In genomic region chr3:39465811-39466210, GRCm38 (mm10) we compare ENCODE assay signal across 24 mouse cellular contexts.
DNase-seq lines count a peak whose midpoint lies in the region; ATAC-seq and TF ChIP-seq lines count a peak whose summit lies in the region.
"Had no signal": no experiment of that assay in that cellular context is flagged by ENCODE, and none has a peak within 500 bp of the region (broad histone marks: within the 10 kb centered on the region; RNA-seq: fewer than 3 reads in every experiment).

No protein-coding gene starts in this region.

- POLR2A ChIA-PET in Patski (lab: Charles Lee) = interaction anchor here (0.7 kb wide), 1 partner anchor 10 kb away, joined by 3 read pairs; no protein-coding TSS in a partner anchor

- no peak for TF ChIP-seq CTCF in Patski (IDR thresholded peaks at IDR 0.05)

- no peaks in the 10 kb centered on the region for H3K27me3 ChIP-seq in Patski
- no peaks in the 10 kb centered on the region for H3K27me3 ChIP-seq in embryonic facial prominence, embryonic 14.5 days (replicated peaks; ENCODE audit: control insufficient read depth, insufficient read depth, low read length)
- no peaks in the 10 kb centered on the region for H3K27me3 ChIP-seq in neural tube, embryonic 15.5 days (replicated peaks)
- H3K27me3 ChIP-seq: CH12.LX; embryonic facial prominence, embryonic 13.5 days; forebrain, embryonic 12.5 days had no signal

- H3K9me3 ChIP-seq in embryonic facial prominence, embryonic 14.5 days (ENCODE audit: control insufficient read depth, low read length) = no peaks in the 10 kb centered on the region
- H3K9me3 ChIP-seq in neural tube, embryonic 15.5 days (replicated peaks) = no peaks in the 10 kb centered on the region
- H3K9me3 ChIP-seq: embryonic facial prominence, embryonic 13.5 days; forebrain, embryonic 10.5 days; forebrain, embryonic 12.5 days had no signal

- H3K36me3 ChIP-seq in embryonic facial prominence, embryonic 14.5 days (ENCODE audit: control insufficient read depth, insufficient read depth, low read length) = no peaks in the 10 kb centered on the region
- H3K36me3 ChIP-seq in neural tube, embryonic 15.5 days = no peaks in the 10 kb centered on the region
- H3K36me3 ChIP-seq: embryonic facial prominence, embryonic 13.5 days; forebrain, embryonic 10.5 days; forebrain, embryonic 12.5 days; G1E had no signal

- H3K4me1 ChIP-seq in embryonic facial prominence, embryonic 14.5 days (ENCODE audit: control insufficient read depth, insufficient read depth, low read length) = no peaks in the 10 kb centered on the region
- H3K4me1 ChIP-seq in neural tube, embryonic 15.5 days = 0 out of 2 replicates have a peak, but pooled peaks cover under 1% of the 10 kb centered on the region
- H3K4me1 ChIP-seq: forebrain, embryonic 10.5 days; forebrain, embryonic 12.5 days had no signal

- DNase-seq in 3T3-L1 (ENCODE audit: low read depth, low spot score) (peak; percentile 20), Patski (ENCODE audit: low read depth, low spot score) (peak; percentile 94)
- peak; percentile 24 for DNase-seq in embryonic facial prominence, embryonic 14.5 days (ENCODE audit: low spot score)
- DNase-seq in adrenal gland, postnatal 10 days = no peak
- DNase-seq in heart, adult 9 months (ENCODE audit: low spot score in 2 of 2) = no peak
- DNase-seq: adrenal gland, adult 2 months; adrenal gland, postnatal 14 days; adrenal gland, postnatal 36 days; B cell, adult 2 months; cerebellum, adult 11-12 months; cerebellum, adult 2 months; cerebellum, adult 9-10 months; cerebellum, postnatal 10 days; cerebellum, postnatal 25 days had no signal

- H3K4me2 ChIP-seq in embryonic facial prominence, embryonic 14.5 days (ENCODE audit: low read depth, low read length) = no peak overlapping the region
- H3K4me2 ChIP-seq in neural tube, embryonic 15.5 days = no peak overlapping the region
- H3K4me2 ChIP-seq: embryonic facial prominence, embryonic 13.5 days; forebrain, embryonic 12.5 days had no signal

- CTCF ChIA-PET in Patski (lab: Charles Lee) = interaction anchor here (0.7 to 2.6 kb wide), 8 partner anchors 10 to 614 kb away, joined by 3 to 13 read pairs (median 4); no protein-coding TSS in a partner anchor

- no peak overlapping the region for H3K9ac ChIP-seq in embryonic facial prominence, embryonic 14.5 days (ENCODE audit: low read depth, low read length)
- H3K9ac ChIP-seq in neural tube, embryonic 15.5 days (replicated peaks) = no peak overlapping the region
- H3K9ac ChIP-seq: embryonic facial prominence, embryonic 13.5 days; forebrain, embryonic 12.5 days had no signal

- H3K4me3 ChIP-seq in embryonic facial prominence, embryonic 14.5 days (ENCODE audit: low read depth, low read length) = no peak overlapping the region
- no peak overlapping the region for H3K4me3 ChIP-seq in neural tube, embryonic 15.5 days (replicated peaks)
- H3K4me3 ChIP-seq: embryonic facial prominence, embryonic 13.5 days; erythroblast, embryonic 14.5 days; forebrain, embryonic 10.5 days; forebrain, embryonic 12.5 days had no signal

- no peak overlapping the region for H3K27ac ChIP-seq in embryonic facial prominence, embryonic 14.5 days (replicated peaks; ENCODE audit: low read depth, low read length)
- no peak overlapping the region for H3K27ac ChIP-seq in neural tube, embryonic 15.5 days (replicated peaks)
- H3K27ac ChIP-seq: embryonic facial prominence, embryonic 13.5 days; forebrain, embryonic 10.5 days; forebrain, embryonic 12.5 days had no signal

- ATAC-seq in Patski = peak; percentile 90
- ATAC-seq in embryonic facial prominence, embryonic 14.5 days (ENCODE audit: low read depth) = no peak
- ATAC-seq in neural tube, embryonic 15.5 days (ENCODE audit: low FRiP score) = no peak
- ATAC-seq: CD4-positive, CD25-positive, alpha-beta regulatory T cell, adult 4 months; forebrain, embryonic 14.5 days; forebrain, embryonic 16.5 days had no signal

- 51% methylated on average over 3 of the region's 3 CpGs for WGBS in embryonic facial prominence, embryonic 14.5 days
- 76% methylated on average over 3 of the region's 3 CpGs for WGBS in neural tube, embryonic 15.5 days

- in situ Hi-C loops in Patski (cut with MboI; ENCODE audit: low pct_unique_long_range_greater_than_20kb) = loop anchor here (25.0 kb wide), 1 partner anchor 1229 kb away; no protein-coding TSS in a partner anchor

Comparison
In these comparisons a context has a peak if more than half of its experiments do, and no peak if none do; other contexts are left out.
1. DNase-seq: peak in 3T3-L1 (single experiment), Patski (single experiment) and embryonic facial prominence, embryonic 14.5 days (single experiment); none in adrenal gland, postnatal 10 days (single experiment) and heart, adult 9 months (0 of 2).